Mouse (Mus musculus) cortical plate, adult 2 months (tissue): ENCODE measurements around the gene Col4a1.

Experiments used
- CTCF ChIP-seq: fragments of 200-500 bp; IDR thresholded peaks from 2 replicates; pipeline ENCODE4 v1.5.1; 2011; ENCODE audit warnings: mild to moderate bottlenecking, control low read depth, low read length; ENCODE audit not compliant: insufficient read depth; ENCODE audit errors: extremely low read depth
- POLR2A ChIP-seq: fragments of 200-500 bp; IDR thresholded peaks from 2 replicates; pipeline ENCODE4 v1.6.1; 2011; ENCODE audit warnings: mild to moderate bottlenecking, low read length, control low read depth; ENCODE audit not compliant: insufficient read depth; ENCODE audit errors: extremely low read depth

- TF ChIP-seq POLR2A = no peak
- no peak for TF ChIP-seq CTCF
Measured at GRCm38 (mm10) chr8:11347699-11348098, 35.1 kb upstream of the Col4a1 start.
